Mouse (Mus musculus) gastrocnemius, adult 2 months (tissue): ENCODE measurements around the gene Icam2. TPM values are rescaled to one million over a fixed set of nuclear protein-coding genes. Genes with fewer than 3 reads are reported as not detected.
"Not testable (repeated sequence)": the region's sequence is repeated elsewhere in the genome, so short reads cannot be mapped to it uniquely, and the experiment has no call there.

Experiments
- DNase-seq: peaks from one replicate; pipeline ENCODE4 v3.0.0; 2022
- H3K27ac ChIP-seq: fragments of 200-600 bp; 2 replicates; pipeline ENCODE4 v1.8.1; 2022; ENCODE audit warnings: mild to moderate bottlenecking
- H3K4me3 ChIP-seq: fragments of 200-600 bp; 2 replicates; pipeline ENCODE4 v1.8.1; 2022; ENCODE audit warnings: mild to moderate bottlenecking, moderate library complexity
- CTCF ChIP-seq: fragments of 200-600 bp; IDR thresholded peaks from 2 replicates; pipeline ENCODE4 v1.8.1; 2022; ENCODE audit warnings: antibody characterized with exemption, mild to moderate bottlenecking, moderate library complexity
- intact Hi-C: fragments of 180-260 bp; cut with DNase I; formaldehyde crosslinking; loops from one replicate; pipeline ENCODE4 v1.15.1; 2025
- total RNA-seq, 2 experiments: library from RNA; stranded (reverse); gene quantifications; 2 replicates each; pipeline ENCODE4 v1.2.3; 2021

The Icam2 gene
- total RNA-seq, 2 experiments from 2014 or later, result 4.2 to 6.2 TPM

- Histone ChIP-seq H3K4me3 (no peak overlapping the region), H3K27ac (no peak overlapping the region)
- no peak for DNase-seq
- no peak for TF ChIP-seq CTCF
- intact Hi-C loops, result loop anchor here (10.0 kb wide), 1 partner anchor 332 kb away; no protein-coding TSS in a partner anchor
These were observed 24.9 kb upstream of the Icam2 start for GRCm38 (mm10) chr11:106412641-106413360.

GRCm38 (mm10) chr11:106411157-106411556, 23.3 kb upstream of the Icam2 start:
- intact Hi-C loops, result loop anchor here (10.0 kb wide), 1 partner anchor 334 kb away; no protein-coding TSS in a partner anchor
- no peak for DNase-seq
- no peak for TF ChIP-seq CTCF
- no peak overlapping the region for H3K4me3 ChIP-seq
- no peak overlapping the region for H3K27ac ChIP-seq

GRCm38 (mm10) chr11:106410507-106410906, 22.6 kb upstream of the Icam2 start:
- DNase-seq, result no peak
- H3K4me3 ChIP-seq, result no peak overlapping the region
- H3K27ac ChIP-seq, result no peak overlapping the region
- intact Hi-C loops, result loop anchor here (10.0 kb wide), 1 partner anchor 334 kb away; no protein-coding TSS in a partner anchor
- no peak for TF ChIP-seq CTCF

- no peak for DNase-seq
- Histone ChIP-seq H3K27ac (no peak overlapping the region), H3K4me3 (no peak overlapping the region)
- intact Hi-C loops, result loop anchor here (10.0 kb wide), 1 partner anchor 335 kb away; no protein-coding TSS in a partner anchor
- no peak for TF ChIP-seq CTCF
These were observed 22.1 kb upstream of the Icam2 start for GRCm38 (mm10) chr11:106410011-106410410.

- no peak overlapping the region for H3K27ac ChIP-seq
- no peak for TF ChIP-seq CTCF
- intact Hi-C loops, result loop anchor here (10.0 kb wide), 1 partner anchor 244 kb away; no protein-coding TSS in a partner anchor
- no peak overlapping the region for H3K4me3 ChIP-seq
- DNase-seq, result no peak
These were observed 10.6 kb upstream of the Icam2 start for GRCm38 (mm10) chr11:106398481-106398880.

- DNase-seq, result peak; percentile 51
- no peak overlapping the region for H3K27ac ChIP-seq
These were observed 9.8 kb upstream of the Icam2 start for GRCm38 (mm10) chr11:106397656-106398055.

GRCm38 (mm10) chr11:106394055-106394454, 6.2 kb upstream of the Icam2 start:
- H3K4me3 ChIP-seq, DNase-seq, H3K27ac ChIP-seq: not testable (repeated sequence)
- intact Hi-C loops, result loop anchor here (10.0 kb wide), 1 partner anchor 239 kb away; no protein-coding TSS in a partner anchor

More at GRCm38 (mm10) chr11:106397656-106398055, 9.8 kb upstream of the Icam2 start:
- no peak overlapping the region for H3K4me3 ChIP-seq
- intact Hi-C loops, result loop anchor here (10.0 kb wide), 1 partner anchor 243 kb away; no protein-coding TSS in a partner anchor
- TF ChIP-seq CTCF, result peak; percentile 61

- H3K4me3 ChIP-seq, result no peak overlapping the region
- H3K27ac ChIP-seq, result no peak overlapping the region
- DNase-seq, result no peak
- intact Hi-C loops, result loop anchor here (2.0 to 10.0 kb wide), 2 partner anchors 136 to 238 kb away; partner anchors contain the start of genes Ftsj3 and Psmc5
- TF ChIP-seq CTCF, result no peak
These were observed 5.4 kb upstream of the Icam2 start for GRCm38 (mm10) chr11:106393331-106393616.

- no peak for DNase-seq
- no peak for TF ChIP-seq CTCF
- H3K4me3 ChIP-seq, result no peak overlapping the region
- no peak overlapping the region for H3K27ac ChIP-seq
- intact Hi-C loops, result loop anchor here (1.0 to 10.0 kb wide), 3 partner anchors 89 to 238 kb away; partner anchors contain the start of genes Ftsj3 and Psmc5
These were observed 4.9 kb upstream of the Icam2 start for GRCm38 (mm10) chr11:106392597-106393330.

GRCm38 (mm10) chr11:106391546-106392188, 3.8 kb upstream of the Icam2 start:
- Histone ChIP-seq H3K4me3 (no peak overlapping the region), H3K27ac (peak overlapping the region; percentile 58)
- peak; percentile 93 for TF ChIP-seq CTCF
- DNase-seq, result peak; percentile 79
- intact Hi-C loops, result loop anchor here (1.0 to 10.0 kb wide), 3 partner anchors 88 to 237 kb away; partner anchors contain the start of genes Ftsj3 and Psmc5

GRCm38 (mm10) chr11:106390757-106391156, 2.9 kb upstream of the Icam2 start:
- no peak overlapping the region for H3K4me3 ChIP-seq
- TF ChIP-seq CTCF, result no peak
- intact Hi-C loops, result loop anchor here (10.0 kb wide), 1 partner anchor 236 kb away; no protein-coding TSS in a partner anchor
- no peak for DNase-seq
- H3K27ac ChIP-seq, result peak overlapping the region; percentile 58

GRCm38 (mm10) chr11:106389611-106390010, 1.7 kb upstream of the Icam2 start:
- DNase-seq, result no peak
- no peak overlapping the region for H3K4me3 ChIP-seq
- H3K27ac ChIP-seq, result peak overlapping the region; percentile 57
- intact Hi-C loops, result loop anchor here (10.0 kb wide), 1 partner anchor 235 kb away; no protein-coding TSS in a partner anchor
- no peak for TF ChIP-seq CTCF
